13 mouse cellular contexts compared by ENCODE assay signal in genomic region chr17:45700496-45701235, GRCm38 (mm10). TPM values are rescaled to one million over a fixed set of nuclear protein-coding genes. Genes with fewer than 3 reads are reported as not detected.
DNase-seq lines count a peak whose midpoint lies in the region; ATAC-seq lines count a peak whose summit lies in the region.
"Had no signal": no experiment of that assay in that cellular context is flagged by ENCODE, and none has a peak within 500 bp of the region (broad histone marks: within the 10 kb centered on the region; RNA-seq: fewer than 3 reads in every experiment).

No protein-coding gene starts in this region.

- ATAC-seq in kidney, embryonic 16.5 days (ENCODE audit: low FRiP score, low TSS enrichment), result no peak; the same call in 1 of the 2 replicates
- ATAC-seq in hindbrain, embryonic 13.5 days (ENCODE audit: low FRiP score), result no peak
- ATAC-seq in midbrain, embryonic 13.5 days, result 0 out of 2 replicates have a peak, but pooled peaks have one; percentile 34
- ATAC-seq in forebrain, embryonic 12.5 days (ENCODE audit: low FRiP score), result no peak
- ATAC-seq: forebrain, embryonic 16.5 days had no signal

- no peak overlapping the region for H3K27ac ChIP-seq in kidney, embryonic 16.5 days (ENCODE audit: low read length)
- H3K27ac ChIP-seq in hindbrain, embryonic 13.5 days, result no peak overlapping the region; the same call in 1 of the 2 replicates
- H3K27ac ChIP-seq in midbrain, embryonic 13.5 days, result no peak overlapping the region
- no peak overlapping the region for H3K27ac ChIP-seq in forebrain, embryonic 12.5 days
- H3K27ac ChIP-seq: neural tube, embryonic 15.5 days had no signal

- H3K4me3 ChIP-seq in kidney, embryonic 16.5 days (ENCODE audit: low read length), result no peak overlapping the region
- no peak overlapping the region for H3K4me3 ChIP-seq in hindbrain, embryonic 13.5 days
- H3K4me3 ChIP-seq in midbrain, embryonic 13.5 days (replicated peaks), result no peak overlapping the region
- no peak overlapping the region for H3K4me3 ChIP-seq in forebrain, embryonic 12.5 days (replicated peaks)
- H3K4me3 ChIP-seq: lung, embryonic 15.5 days; neural tube, embryonic 15.5 days had no signal

- 41% methylated on average over 11 of the region's 16 CpGs for WGBS in kidney, embryonic 16.5 days
- 63% methylated on average over 9 of the region's 16 CpGs for WGBS in hindbrain, embryonic 13.5 days
- 42% methylated on average over 10 of the region's 16 CpGs for WGBS in midbrain, embryonic 13.5 days
- WGBS in forebrain, embryonic 12.5 days, result 58% methylated on average over 9 of the region's 16 CpGs

- peaks cover 12% of the 10 kb centered on the region for H3K36me3 ChIP-seq in kidney, embryonic 16.5 days (ENCODE audit: insufficient read depth, low read length)
- H3K36me3 ChIP-seq in hindbrain, embryonic 13.5 days, result peaks cover 23% of the 10 kb centered on the region
- peaks cover 19% of the 10 kb centered on the region for H3K36me3 ChIP-seq in midbrain, embryonic 13.5 days
- H3K36me3 ChIP-seq in forebrain, embryonic 12.5 days (replicated peaks), result peaks cover 14% of the 10 kb centered on the region

- peaks cover 5% of the 10 kb centered on the region for H3K4me1 ChIP-seq in kidney, embryonic 16.5 days (ENCODE audit: insufficient read depth, low read length)
- 0 out of 2 replicates have a peak, but pooled peaks cover 8% of the 10 kb centered on the region for H3K4me1 ChIP-seq in hindbrain, embryonic 13.5 days (replicated peaks)
- peaks cover 12% of the 10 kb centered on the region for H3K4me1 ChIP-seq in midbrain, embryonic 13.5 days (replicated peaks)
- peaks cover 11% of the 10 kb centered on the region for H3K4me1 ChIP-seq in forebrain, embryonic 12.5 days
- H3K4me1 ChIP-seq: neural tube, embryonic 15.5 days had no signal

- no peaks in the 10 kb centered on the region for H3K9me3 ChIP-seq in kidney, embryonic 16.5 days (ENCODE audit: low read length)
- H3K9me3 ChIP-seq in hindbrain, embryonic 13.5 days, result no peaks in the 10 kb centered on the region
- no peaks in the 10 kb centered on the region for H3K9me3 ChIP-seq in midbrain, embryonic 13.5 days
- no peaks in the 10 kb centered on the region for H3K9me3 ChIP-seq in forebrain, embryonic 12.5 days
- H3K9me3 ChIP-seq: lung, embryonic 15.5 days; neural tube, embryonic 15.5 days had no signal

- no peak overlapping the region for H3K4me2 ChIP-seq in kidney, embryonic 16.5 days (replicated peaks; ENCODE audit: low read depth, low read length)
- H3K4me2 ChIP-seq in hindbrain, embryonic 13.5 days, result no peak overlapping the region
- no peak overlapping the region for H3K4me2 ChIP-seq in midbrain, embryonic 13.5 days (replicated peaks)
- no peak overlapping the region for H3K4me2 ChIP-seq in forebrain, embryonic 12.5 days
- H3K4me2 ChIP-seq: lung, embryonic 15.5 days; neural tube, embryonic 15.5 days had no signal

- no peak overlapping the region for H3K9ac ChIP-seq in kidney, embryonic 16.5 days (replicated peaks; ENCODE audit: low read length)
- H3K9ac ChIP-seq in hindbrain, embryonic 13.5 days, result peak overlapping the region; percentile 47
- H3K9ac ChIP-seq in midbrain, embryonic 13.5 days (replicated peaks), result 0 out of 2 replicates have a peak overlapping the region, but pooled peaks have one; percentile 12
- no peak overlapping the region for H3K9ac ChIP-seq in forebrain, embryonic 12.5 days
- H3K9ac ChIP-seq: lung, embryonic 15.5 days; neural tube, embryonic 15.5 days had no signal

- H3K27me3 ChIP-seq in kidney, embryonic 16.5 days (ENCODE audit: insufficient read depth, low read length), result no peaks in the 10 kb centered on the region
- H3K27me3 ChIP-seq in hindbrain, embryonic 13.5 days, result no peaks in the 10 kb centered on the region
- no peaks in the 10 kb centered on the region for H3K27me3 ChIP-seq in midbrain, embryonic 13.5 days
- H3K27me3 ChIP-seq in forebrain, embryonic 12.5 days, result no peaks in the 10 kb centered on the region
- H3K27me3 ChIP-seq: lung, embryonic 15.5 days; neural tube, embryonic 15.5 days had no signal

- peak; percentile 51 for DNase-seq in kidney, postnatal 10 days
- peak; percentile 85 for DNase-seq in gastrocnemius, postnatal 25 days
- no peak for DNase-seq in cerebellum, adult 18-20 months
- DNase-seq in thymus, postnatal 25 days, result no peak
- DNase-seq: cerebellum, adult 11 months had no signal

RNA-seq across cellular contexts. Expression of gene Tmem63b, which starts 14.0 kb away (rescaled TPM):
- polyA plus RNA-seq in kidney, embryonic 16.5 days (2015; fragmentation: Nextera tagmentation; extraction: Ambion mirVana), result 35.6 and 41.5 TPM in 2 replicates
- 10 to 100 TPM; 59.9 to 60.3 TPM for total RNA-seq in gastrocnemius, postnatal 25 days (2021)
- 123 and 139 TPM in 2 replicates for polyA plus RNA-seq in hindbrain, embryonic 13.5 days (2015; fragmentation: Nextera tagmentation; extraction: Ambion mirVana)
- 124 and 133 TPM in 2 replicates for polyA plus RNA-seq in midbrain, embryonic 13.5 days (2015; fragmentation: Nextera tagmentation; extraction: Ambion mirVana)
- polyA plus RNA-seq in forebrain, embryonic 12.5 days (2016; fragmentation: Nextera tagmentation; extraction: Ambion mirVana), result 85.7 and 89.3 TPM in 2 replicates

RNA-seq across cellular contexts. Expression of gene Mrpl14, which starts 14.5 kb away (rescaled TPM):
- polyA plus RNA-seq in kidney, embryonic 16.5 days (2015; fragmentation: Nextera tagmentation; extraction: Ambion mirVana), result 140 and 162 TPM in 2 replicates
- total RNA-seq in gastrocnemius, postnatal 25 days (2021), result 10 to 100 TPM; 93.5 to 96.0 TPM
- 121 and 122 TPM in 2 replicates for polyA plus RNA-seq in hindbrain, embryonic 13.5 days (2015; fragmentation: Nextera tagmentation; extraction: Ambion mirVana)
- 115 and 121 TPM in 2 replicates for polyA plus RNA-seq in midbrain, embryonic 13.5 days (2015; fragmentation: Nextera tagmentation; extraction: Ambion mirVana)
- polyA plus RNA-seq in forebrain, embryonic 12.5 days (2016; fragmentation: Nextera tagmentation; extraction: Ambion mirVana), result 98.8 and 112 TPM in 2 replicates

RNA-seq across cellular contexts. Expression of gene 1600014C23Rik, which starts 33.0 kb away (rescaled TPM):
- polyA plus RNA-seq in kidney, embryonic 16.5 days (2015; fragmentation: Nextera tagmentation; extraction: Ambion mirVana), result not detected in 2 replicates
- total RNA-seq in gastrocnemius, postnatal 25 days (2021), result not detected
- not detected in 2 replicates for polyA plus RNA-seq in hindbrain, embryonic 13.5 days (2015; fragmentation: Nextera tagmentation; extraction: Ambion mirVana)
- not detected in 2 replicates for polyA plus RNA-seq in midbrain, embryonic 13.5 days (2015; fragmentation: Nextera tagmentation; extraction: Ambion mirVana)
- polyA plus RNA-seq in forebrain, embryonic 12.5 days (2016; fragmentation: Nextera tagmentation; extraction: Ambion mirVana), result 0.83 TPM in 1 of 2 replicates, not detected in the other
- polyA plus RNA-seq: lung, embryonic 15.5 days; neural tube, embryonic 15.5 days had no signal

RNA-seq across cellular contexts. Expression of gene Capn11, which starts 41.5 kb away (rescaled TPM):
- 0.60 and 0.72 TPM in 2 replicates for polyA plus RNA-seq in kidney, embryonic 16.5 days (2015; fragmentation: Nextera tagmentation; extraction: Ambion mirVana)
- total RNA-seq in gastrocnemius, postnatal 25 days (2021), result under 1 TPM; 0.13 to 0.59 TPM
- polyA plus RNA-seq in hindbrain, embryonic 13.5 days (2015; fragmentation: Nextera tagmentation; extraction: Ambion mirVana), result 0.65 and 0.95 TPM in 2 replicates
- 0.52 and 0.92 TPM in 2 replicates for polyA plus RNA-seq in midbrain, embryonic 13.5 days (2015; fragmentation: Nextera tagmentation; extraction: Ambion mirVana)
- polyA plus RNA-seq in forebrain, embryonic 12.5 days (2016; fragmentation: Nextera tagmentation; extraction: Ambion mirVana), result 0.76 and 1.1 TPM in 2 replicates
- polyA plus RNA-seq: stomach, embryonic 14.5 days had no signal

Comparison
In these comparisons a context has a peak if more than half of its experiments do, and no peak if none do; other contexts are left out.
1. DNase-seq: peak in kidney, postnatal 10 days (single experiment) and gastrocnemius, postnatal 25 days (single experiment); none in cerebellum, adult 18-20 months (0 of 2) and thymus, postnatal 25 days (single experiment).
2. H3K9ac ChIP-seq: peak in hindbrain, embryonic 13.5 days (single experiment) and midbrain, embryonic 13.5 days (single experiment); none in kidney, embryonic 16.5 days (single experiment) and forebrain, embryonic 12.5 days (single experiment).